Mouse (Mus musculus) lung, postnatal 0 days (tissue): ENCODE data around the gene Wnt9b. TPM values are rescaled to one million over a fixed set of nuclear protein-coding genes. Genes with fewer than 3 reads are reported as not detected.

ENCODE experiments used
- ATAC-seq: fragments of 200-750 bp; cut with Nextera tagmentation; 2 replicates; pipeline ENCODE4 v1.8.0; 2017; ENCODE audit warnings: moderate library complexity
- DNase-seq: peaks from one replicate; pipeline ENCODE4 v3.0.0-alpha.2; 2016; ENCODE audit warnings: low spot score
- H3K27ac ChIP-seq: fragments of 300-500 bp; sonication (generic); 2 replicates; pipeline ENCODE4 v1.5.1; 2014; ENCODE audit warnings: antibody characterized with exemption, mild to moderate bottlenecking, low read length, mixed read lengths
- H3K27me3 ChIP-seq: fragments of 300-500 bp; sonication (generic); replicated peaks from 2 replicates; pipeline ENCODE4 v1.6.1; 2014; ENCODE audit warnings: low read length, mixed read lengths; ENCODE audit not compliant: insufficient read depth
- H3K36me3 ChIP-seq: fragments of 300-500 bp; sonication (generic); 2 replicates; pipeline ENCODE4 v1.6.1; 2014; ENCODE audit warnings: low read length, mixed read lengths; ENCODE audit not compliant: insufficient read depth
- H3K4me1 ChIP-seq: fragments of 300-500 bp; sonication (generic); 2 replicates; pipeline ENCODE4 v1.6.1; 2014; ENCODE audit warnings: antibody characterized with exemption, low read depth, low read length, mixed read lengths; ENCODE audit not compliant: insufficient read depth
- H3K4me2 ChIP-seq: fragments of 300-500 bp; sonication (generic); replicated peaks from 2 replicates; pipeline ENCODE4 v1.6.1; 2014; ENCODE audit warnings: low read depth, mild to moderate bottlenecking, low read length, moderate library complexity, mixed read lengths
- H3K4me3 ChIP-seq: fragments of 300-500 bp; sonication (generic); 2 replicates; pipeline ENCODE4 v1.5.1; 2014; ENCODE audit warnings: low read depth, low read length
- H3K9ac ChIP-seq: fragments of 300-500 bp; sonication (generic); replicated peaks from 2 replicates; pipeline ENCODE4 v1.6.1; 2014; ENCODE audit warnings: low read depth, mild to moderate bottlenecking
- H3K9me3 ChIP-seq: fragments of 300-500 bp; sonication (generic); 2 replicates; pipeline ENCODE4 v1.6.1; 2016; ENCODE audit warnings: low read length, mixed read lengths
- CTCF ChIP-seq: IDR thresholded peaks from 2 replicates; pipeline ENCODE4 v1.5.1; 2016; ENCODE audit warnings: antibody characterized with exemption, mild to moderate bottlenecking
- EP300 ChIP-seq: IDR thresholded peaks from 2 replicates; pipeline ENCODE4 v1.6.1; 2016; ENCODE audit warnings: antibody characterized with exemption, mild to moderate bottlenecking, control low read depth
- WGBS: fragments of 180-500 bp; shearing (Covaris S2); extraction: QIAGEN DNeasy Blood & Tissue Kit; methylation state at CpG from one replicate; pipeline ENCODE4 v1.1.7; 2014; 5-methylcytosine and 5-hydroxymethylcytosine counted together
- polyA plus RNA-seq: library from polyadenylated mRNA; unstranded; fragments of >200 nt; fragmentation: Nextera tagmentation; extraction: Ambion mirVana; gene quantifications from 2 replicates; pipeline ENCODE4 v1.2.1, GENCODE M21; 2015

Gene Wnt9b
- polyA plus RNA-seq, 1 experiment from 2014 or later, result 0.08 TPM

DNA sequence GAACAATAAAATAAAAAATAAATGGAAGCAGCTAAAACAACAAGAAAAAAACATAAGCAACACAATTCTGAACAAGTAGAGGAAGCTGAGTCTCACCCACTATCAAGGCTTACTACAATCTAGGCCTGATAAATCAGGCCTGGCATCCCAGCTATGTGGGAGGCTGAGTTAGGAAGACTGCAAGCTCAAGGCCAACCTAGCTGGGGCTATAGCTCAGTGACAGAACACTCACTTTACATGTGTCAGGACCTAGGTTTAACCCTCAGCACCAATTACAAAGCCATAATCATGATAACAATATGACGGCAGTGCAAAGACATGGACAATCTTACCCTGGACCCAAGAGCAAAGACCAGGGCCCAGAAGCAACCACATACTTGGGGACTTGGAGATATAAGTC lies 58.6 kb downstream of the Wnt9b start:
- H3K9me3 ChIP-seq, result no peaks in the 10 kb centered on the region
- no peaks in the 10 kb centered on the region for H3K27me3 ChIP-seq
- peaks cover 13% of the 10 kb centered on the region for H3K36me3 ChIP-seq
- ATAC-seq, result no peak
- no peak overlapping the region for H3K4me2 ChIP-seq
- DNase-seq, result no peak
- H3K4me1 ChIP-seq, result no peaks in the 10 kb centered on the region
- H3K9ac ChIP-seq, result no peak overlapping the region
- H3K27ac ChIP-seq, result no peak overlapping the region
- 94% methylated on average over 1 of the region's 1 CpGs for WGBS
- TF ChIP-seq CTCF, result no peak
- no peak for TF ChIP-seq EP300
- no peak overlapping the region for H3K4me3 ChIP-seq

DNA sequence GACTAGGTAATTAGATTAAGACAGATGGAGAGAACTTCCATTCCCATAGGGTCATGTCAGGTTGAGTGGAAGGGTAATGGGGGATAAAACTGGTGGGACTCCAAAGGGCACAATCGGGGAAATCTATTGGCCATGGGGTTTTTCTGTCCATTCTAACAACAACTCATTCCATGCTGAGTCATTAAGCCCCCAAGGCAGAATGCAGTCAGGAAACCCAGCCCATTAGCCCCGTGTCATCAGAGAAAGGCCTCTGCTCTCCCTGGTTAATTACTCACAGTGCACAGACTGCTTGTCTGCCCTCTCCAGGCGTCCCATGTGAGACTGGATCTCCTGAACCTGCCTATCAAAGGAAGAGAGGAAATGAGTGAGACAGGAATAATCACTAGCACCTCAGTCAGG lies 60.6 kb downstream of the Wnt9b start:
- no peak for ATAC-seq
- no peak for DNase-seq
- no peaks in the 10 kb centered on the region for H3K4me1 ChIP-seq
- no peaks in the 10 kb centered on the region for H3K9me3 ChIP-seq
- H3K9ac ChIP-seq, result no peak overlapping the region
- H3K27ac ChIP-seq, result no peak overlapping the region
- WGBS, result 40% methylated on average over 3 of the region's 3 CpGs
- peaks cover 22% of the 10 kb centered on the region for H3K36me3 ChIP-seq
- H3K27me3 ChIP-seq, result no peaks in the 10 kb centered on the region
- no peak overlapping the region for H3K4me3 ChIP-seq
- no peak overlapping the region for H3K4me2 ChIP-seq
- no peak for TF ChIP-seq CTCF
- TF ChIP-seq EP300, result no peak

DNA sequence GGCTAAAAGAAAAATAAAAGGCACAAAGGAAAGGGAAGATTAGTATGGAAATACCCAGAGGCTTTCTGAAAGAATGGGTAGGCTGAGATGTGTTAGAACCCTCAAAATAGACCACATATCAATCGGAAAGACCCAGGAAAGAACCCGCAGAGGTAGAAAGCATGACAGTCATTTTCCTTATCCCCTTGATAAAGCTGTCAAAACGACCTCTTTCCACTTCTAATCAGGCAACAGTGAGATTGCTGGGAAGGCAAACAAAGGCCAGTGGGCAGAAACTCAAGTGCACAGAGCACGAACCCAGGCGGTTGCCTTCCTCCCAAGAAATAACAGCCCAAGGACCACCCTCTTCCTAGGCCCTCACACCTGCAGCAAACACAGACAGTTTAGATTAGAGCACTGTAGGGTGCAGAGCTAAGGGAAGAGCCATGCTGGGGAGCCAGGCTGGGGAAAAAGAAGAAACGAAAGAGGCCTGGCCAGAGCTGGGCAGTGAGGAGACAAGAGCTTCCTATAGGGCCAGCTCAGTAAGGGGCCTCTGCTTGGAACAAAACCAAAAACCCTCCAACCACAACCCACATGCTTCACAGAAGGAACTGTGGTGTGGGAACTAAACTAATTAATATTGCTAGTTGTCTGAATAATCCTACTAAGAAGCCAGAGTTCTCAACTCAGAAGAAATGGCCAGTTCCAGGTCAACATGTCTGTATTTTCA lies 61.2 kb downstream of the Wnt9b start:
- H3K9me3 ChIP-seq, result no peaks in the 10 kb centered on the region
- H3K9ac ChIP-seq, result no peak overlapping the region
- no peak overlapping the region for H3K27ac ChIP-seq
- TF ChIP-seq EP300 (no peak), CTCF (no peak)
- H3K27me3 ChIP-seq, result no peaks in the 10 kb centered on the region
- H3K4me2 ChIP-seq, result no peak overlapping the region
- H3K4me3 ChIP-seq, result no peak overlapping the region
- 58% methylated on average over 6 of the region's 6 CpGs for WGBS
- H3K36me3 ChIP-seq, result peaks cover 28% of the 10 kb centered on the region
- no peaks in the 10 kb centered on the region for H3K4me1 ChIP-seq
- ATAC-seq (no peak), DNase-seq (no peak)

DNA sequence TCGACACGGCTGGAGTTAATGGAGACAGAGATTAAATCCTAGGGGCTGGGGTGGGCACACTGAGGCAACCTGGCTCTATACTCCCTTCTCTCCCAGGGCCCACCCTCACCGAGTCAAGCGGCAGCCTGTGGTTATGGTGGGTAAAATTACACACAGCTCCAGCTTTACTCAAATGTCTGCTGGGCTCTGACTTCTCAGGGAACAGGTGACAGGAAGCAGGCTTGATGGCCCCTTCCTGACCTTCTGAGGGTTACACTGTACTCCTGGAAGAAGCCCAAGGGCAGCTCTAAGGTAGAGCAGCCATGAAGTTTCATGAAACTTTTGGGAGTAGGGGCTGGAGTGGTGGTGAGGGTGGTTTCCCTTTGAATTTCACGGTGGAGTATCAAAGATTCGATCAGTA lies 62.9 kb downstream of the Wnt9b start:
- Histone ChIP-seq H3K4me2 (no peak overlapping the region), H3K4me1 (no peaks in the 10 kb centered on the region), H3K36me3 (peaks cover 43% of the 10 kb centered on the region), H3K4me3 (no peak overlapping the region), H3K27ac (no peak overlapping the region), H3K9me3 (no peaks in the 10 kb centered on the region), H3K27me3 (no peaks in the 10 kb centered on the region), H3K9ac (no peak overlapping the region)
- DNase-seq (no peak), ATAC-seq (no peak)
- WGBS, result 84% methylated on average over 6 of the region's 6 CpGs
- TF ChIP-seq CTCF (no peak), EP300 (no peak)

DNA sequence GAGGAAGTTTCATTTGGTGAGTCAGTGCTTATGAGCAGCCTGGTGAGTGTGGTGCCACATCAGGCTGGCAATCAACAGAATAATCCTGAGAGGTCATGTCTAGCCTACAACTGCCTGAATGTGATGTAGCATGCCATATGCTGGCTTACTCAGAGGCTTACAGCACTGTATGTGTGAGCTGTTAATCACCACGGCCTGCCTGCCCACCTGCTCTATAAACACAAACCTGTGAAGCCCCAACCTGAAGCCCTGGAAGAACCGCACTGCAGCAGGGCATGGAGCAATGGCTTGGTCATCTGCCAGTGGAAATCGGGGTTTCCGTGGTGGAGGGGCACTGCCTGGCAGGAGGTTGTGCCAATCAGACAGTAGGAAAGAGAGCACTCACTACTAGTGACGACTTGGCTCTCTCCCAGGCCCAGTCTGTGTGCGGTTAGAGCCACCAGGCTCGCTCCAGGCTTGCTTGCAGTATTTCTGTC lies 64.3 kb downstream of the Wnt9b start:
- DNase-seq (no peak), ATAC-seq (no peak)
- no peak for TF ChIP-seq EP300
- TF ChIP-seq CTCF, result no peak
- Histone ChIP-seq H3K4me1 (no peaks in the 10 kb centered on the region), H3K36me3 (peaks cover 56% of the 10 kb centered on the region), H3K9me3 (no peaks in the 10 kb centered on the region), H3K27ac (no peak overlapping the region), H3K4me2 (no peak overlapping the region), H3K4me3 (no peak overlapping the region), H3K27me3 (no peaks in the 10 kb centered on the region), H3K9ac (no peak overlapping the region)
- WGBS, result 87% methylated on average over 7 of the region's 7 CpGs

DNA sequence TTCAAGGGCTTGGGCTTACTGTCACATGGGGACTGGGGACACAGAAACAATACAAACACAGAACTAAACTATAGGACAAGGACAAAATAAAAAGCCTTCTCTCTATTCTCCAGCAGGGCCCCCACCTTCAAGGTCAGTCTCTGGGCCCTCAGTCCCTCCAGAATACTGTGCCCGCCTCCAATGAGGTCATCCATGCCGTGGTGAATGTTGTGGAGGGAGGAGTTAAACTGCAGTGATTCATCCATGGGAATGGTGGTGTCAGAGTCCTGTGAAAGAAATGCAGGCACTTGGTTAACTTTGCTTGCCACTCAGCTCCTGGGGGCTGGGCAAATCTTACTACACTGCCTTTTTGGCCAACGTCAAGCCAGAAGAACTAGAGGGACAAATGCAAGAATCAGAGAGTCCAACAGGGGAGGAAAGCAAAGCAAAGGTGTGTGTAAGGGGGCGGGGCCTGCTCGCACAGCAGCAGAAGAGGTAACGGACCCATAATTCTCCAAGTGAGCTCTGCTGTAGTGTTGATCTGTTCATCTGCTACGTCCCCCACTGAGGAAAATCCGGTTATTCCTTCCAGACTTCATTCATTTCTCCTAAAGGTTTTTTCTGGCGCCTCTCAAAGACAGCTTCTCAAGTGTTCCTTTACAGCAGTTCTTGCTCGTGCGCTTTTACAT lies 65.8 kb downstream of the Wnt9b start:
- WGBS, result 71% methylated on average over 11 of the region's 11 CpGs

More for the DNA sequence above, 65.8 kb downstream of the Wnt9b start:
- Histone ChIP-seq H3K9me3 (no peaks in the 10 kb centered on the region), H3K27me3 (no peaks in the 10 kb centered on the region), H3K4me1 (no peaks in the 10 kb centered on the region), H3K36me3 (peaks cover 66% of the 10 kb centered on the region), H3K4me3 (no peak overlapping the region), H3K4me2 (no peak overlapping the region), H3K9ac (no peak overlapping the region), H3K27ac (no peak overlapping the region)
- no peak for ATAC-seq
- DNase-seq, result no peak
- no peak for TF ChIP-seq CTCF
- no peak for TF ChIP-seq EP300

Other genes starting within 250 kb of the Wnt9b start
- gene Lrrc37a, start 245.2 kb downstream of the Wnt9b start, polyA plus RNA-seq, result not detected in 2 replicates
- gene Gm884, start 128.7 kb downstream of the Wnt9b start, polyA plus RNA-seq, result not detected in 2 replicates
- not detected in 2 replicates for gene Lyzl6, start 110.9 kb downstream of the Wnt9b start, polyA plus RNA-seq
- gene Rprml, start 100.3 kb downstream of the Wnt9b start, polyA plus RNA-seq, result 0.18 and 0.19 TPM in 2 replicates
- gene Gosr2, start 51.9 kb downstream of the Wnt9b start, polyA plus RNA-seq, result 78.5 and 87.6 TPM in 2 replicates
- 0.08 and 0.49 TPM in 2 replicates for gene Wnt3, start 24.3 kb upstream of the Wnt9b start, polyA plus RNA-seq
- 44.7 and 47.3 TPM in 2 replicates for gene Nsf, start 204.2 kb upstream of the Wnt9b start, polyA plus RNA-seq
- 95.8 and 107 TPM in 2 replicates for gene Arf2, start 216.9 kb upstream of the Wnt9b start, polyA plus RNA-seq